Mouse (Mus musculus): Measurements from ENCODE around the gene Tnnt2.

The Tnnt2 gene

DNA sequence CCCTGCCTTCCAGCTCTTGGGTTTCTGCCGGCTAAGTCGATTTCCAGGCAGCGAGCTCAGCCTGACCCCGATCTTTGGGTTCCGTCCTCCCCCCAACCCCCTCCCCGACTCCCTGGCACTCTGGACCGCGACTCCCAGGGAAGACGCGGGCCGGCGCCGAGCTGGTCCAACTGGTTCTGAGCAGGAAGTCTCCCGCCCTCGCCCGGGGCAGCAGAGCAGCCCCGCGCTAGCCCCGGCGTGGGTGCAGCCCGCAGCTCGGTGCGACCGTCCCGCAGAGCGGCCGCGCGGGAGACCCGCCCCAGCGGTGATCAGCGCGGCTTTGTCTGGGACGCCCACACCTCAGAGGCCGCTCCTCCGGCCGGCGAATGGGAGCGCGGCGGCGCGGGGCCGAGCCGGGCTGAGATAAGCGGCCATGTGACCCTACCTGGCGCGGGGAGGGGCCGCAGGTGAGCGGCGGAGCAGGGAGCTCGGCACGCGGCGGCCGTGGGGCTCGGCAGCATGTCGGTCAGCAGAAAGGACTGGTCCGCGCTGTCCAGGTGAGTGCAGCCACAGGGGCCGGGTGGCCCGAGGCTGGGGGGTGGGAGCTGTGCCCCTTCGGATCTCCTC, 17.6 kb upstream of the Tnnt2 start, which contains the start of gene Lad1:
TSS of gene Lad1 (plus strand) at position 118 of the 606 bp plus-strand sequence.
- peak; percentile 14 to 34 for DNase-seq

DNA sequence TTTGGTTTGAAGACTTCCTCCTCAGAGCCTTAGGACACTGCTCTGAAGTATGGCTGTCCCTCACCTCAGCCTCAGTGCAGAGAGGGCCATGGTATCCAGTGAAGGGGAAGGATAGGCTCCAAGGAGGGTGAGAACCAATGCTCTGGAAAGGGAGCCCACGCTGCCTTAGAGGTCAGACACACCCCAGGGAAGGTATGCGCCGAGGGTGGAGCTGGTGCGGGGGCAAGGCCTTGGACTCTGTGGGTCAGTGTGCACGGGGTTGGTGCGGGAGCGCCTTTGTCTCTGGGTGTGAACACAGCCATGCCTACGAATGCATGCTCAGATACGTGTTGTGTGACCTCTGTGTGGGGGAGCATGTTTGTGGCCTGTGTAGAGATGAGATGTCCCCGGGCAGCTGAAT, 16.1 kb upstream of the Tnnt2 start:
- DNase-seq, result no peak

DNA sequence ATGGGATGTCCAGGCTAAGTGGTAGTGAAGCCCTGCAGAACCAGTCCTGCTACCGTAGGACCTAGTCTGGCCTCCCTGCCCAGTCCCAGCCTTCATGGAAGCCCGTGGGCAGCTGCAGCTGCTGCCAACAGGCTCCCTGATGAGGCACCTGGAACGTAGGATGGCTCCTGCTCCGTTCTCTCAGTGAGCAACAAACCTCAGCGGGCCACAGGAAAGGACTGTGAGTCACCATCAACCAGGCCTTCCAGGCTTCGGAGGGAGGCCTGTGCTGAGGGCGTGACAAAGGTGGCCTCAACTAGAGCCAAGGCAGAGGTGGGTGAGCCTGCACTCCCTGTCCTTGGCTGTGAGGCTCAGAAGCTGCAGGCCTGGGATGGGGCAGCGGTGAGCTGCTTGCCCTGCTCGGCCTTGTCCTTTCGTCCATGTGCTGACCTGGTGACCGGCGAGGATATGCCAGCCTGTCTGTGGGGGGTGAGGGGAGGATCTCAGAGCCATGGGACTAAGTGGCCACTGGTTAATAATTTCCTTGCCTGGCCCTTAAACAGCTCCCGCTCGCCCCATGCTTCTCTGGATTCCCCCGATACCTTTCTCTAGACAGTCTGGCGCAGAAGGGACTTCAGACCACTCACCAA, 15.3 kb upstream of the Tnnt2 start:
- DNase-seq, result no peak

DNA sequence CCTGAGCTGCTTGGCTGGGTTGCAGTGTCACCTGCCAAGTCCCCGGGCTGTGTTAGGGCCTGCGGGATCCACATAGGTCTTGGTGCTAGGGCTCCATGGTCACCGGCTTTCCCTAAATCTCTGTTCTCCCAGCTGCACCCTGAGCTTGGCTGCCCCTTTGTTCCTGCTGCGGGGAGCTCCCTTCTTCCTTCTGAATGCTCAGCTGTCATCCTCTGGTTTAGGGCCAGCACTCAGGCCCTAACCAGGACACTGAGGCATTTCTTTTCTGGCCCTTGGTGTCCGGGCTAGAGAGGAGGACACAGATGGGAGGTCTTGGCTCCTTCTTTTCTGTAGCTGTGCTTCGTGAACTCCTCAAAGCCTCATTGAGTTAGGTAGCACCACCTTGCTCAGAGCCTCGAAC, 14.4 kb upstream of the Tnnt2 start:
- DNase-seq, result no peak

DNA sequence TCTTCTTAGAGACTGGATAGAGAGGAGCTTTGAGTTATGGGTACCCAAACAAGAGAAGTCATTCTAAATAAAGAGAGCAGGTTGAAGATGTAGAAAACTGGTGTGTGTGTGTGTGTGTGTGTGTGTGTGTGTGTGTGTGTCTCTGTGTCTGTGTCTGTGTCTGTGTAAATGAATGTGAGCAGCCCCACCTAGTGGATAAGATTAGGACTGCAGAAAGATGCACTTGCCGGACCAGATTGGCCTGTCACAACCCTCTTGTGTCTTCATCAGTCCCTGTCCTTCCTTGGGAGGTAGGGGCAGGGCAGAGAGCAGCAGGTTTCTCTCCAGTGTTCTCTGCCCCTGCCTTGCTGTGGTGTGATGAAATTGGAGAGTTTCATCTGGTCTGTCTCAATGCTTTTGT, 7.2 kb upstream of the Tnnt2 start:
- peak in 1 of 2 experiments; percentile 11 for DNase-seq

DNA sequence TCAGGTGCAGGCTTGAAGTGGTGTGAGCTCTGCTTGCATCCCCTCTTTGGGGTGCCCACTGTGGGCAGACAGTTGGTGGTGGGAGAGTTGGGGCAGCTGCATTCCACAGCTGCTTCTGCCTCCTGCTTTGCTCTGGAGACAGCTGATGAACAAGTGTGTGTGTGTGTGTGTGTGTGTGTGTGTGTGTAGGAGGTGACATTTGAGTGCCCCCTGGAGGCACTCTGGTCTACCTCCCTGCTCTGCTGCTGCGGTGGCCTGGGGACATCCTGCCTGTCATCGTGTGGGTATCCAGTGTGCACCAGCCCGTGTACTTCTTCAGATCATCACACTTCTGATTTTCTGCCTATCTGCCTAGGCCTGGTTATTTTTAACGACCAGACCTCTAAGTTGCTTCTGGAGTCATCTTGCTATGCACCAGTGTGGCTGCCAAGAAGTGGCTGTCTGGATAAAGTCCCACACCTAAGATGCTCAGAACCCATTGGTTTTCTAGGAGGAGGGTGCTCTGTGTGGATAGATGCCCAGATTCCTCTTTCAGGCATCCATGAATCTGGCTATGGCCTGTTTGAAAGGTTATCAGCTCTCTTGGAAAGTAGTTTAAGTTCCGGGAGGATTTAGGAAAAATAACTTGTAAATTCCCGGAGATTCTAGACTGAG, 1.8 kb upstream of the Tnnt2 start:
- no peak for DNase-seq

DNA sequence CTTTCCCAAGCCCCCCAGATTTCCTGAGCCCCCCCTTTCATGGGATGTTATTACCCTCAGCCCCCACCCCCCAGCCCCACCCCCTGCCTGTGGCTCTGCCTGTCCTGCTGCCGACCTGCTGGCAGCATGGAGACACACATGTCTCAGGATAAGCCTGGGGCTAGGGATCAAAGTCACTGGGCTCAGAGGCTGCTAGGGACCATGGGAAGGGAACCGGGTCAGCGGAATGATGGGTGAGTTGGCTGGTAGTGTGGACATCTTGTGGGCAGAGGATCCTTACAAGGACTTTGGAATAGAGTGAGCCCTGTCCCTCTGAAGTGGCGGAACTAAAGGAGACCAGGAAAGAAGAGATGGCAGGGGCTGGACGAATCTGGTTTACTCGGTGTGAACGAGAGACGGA, 1.2 kb upstream of the Tnnt2 start:
- DNase-seq, result no peak

DNA sequence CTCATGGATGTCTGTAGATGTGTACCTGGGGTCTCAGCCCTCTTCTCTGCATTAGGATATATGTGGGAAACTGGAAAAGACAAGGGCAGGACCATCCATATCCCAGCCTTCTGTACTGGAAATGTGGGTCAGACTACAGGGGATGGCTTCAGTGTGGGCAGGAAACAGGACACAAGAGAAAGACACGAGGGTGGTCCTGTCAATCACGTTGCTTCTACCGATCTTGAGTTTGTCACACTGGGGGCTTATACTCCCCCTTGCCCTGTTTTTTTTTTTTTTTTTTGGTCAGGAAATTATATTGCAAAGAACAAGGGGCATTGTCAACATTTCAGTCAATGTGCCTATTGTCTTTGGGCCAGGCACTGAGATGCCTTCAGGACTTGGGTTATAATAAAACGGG, 2.5 kb downstream of the Tnnt2 start:
- DNase-seq, result no peak

DNA sequence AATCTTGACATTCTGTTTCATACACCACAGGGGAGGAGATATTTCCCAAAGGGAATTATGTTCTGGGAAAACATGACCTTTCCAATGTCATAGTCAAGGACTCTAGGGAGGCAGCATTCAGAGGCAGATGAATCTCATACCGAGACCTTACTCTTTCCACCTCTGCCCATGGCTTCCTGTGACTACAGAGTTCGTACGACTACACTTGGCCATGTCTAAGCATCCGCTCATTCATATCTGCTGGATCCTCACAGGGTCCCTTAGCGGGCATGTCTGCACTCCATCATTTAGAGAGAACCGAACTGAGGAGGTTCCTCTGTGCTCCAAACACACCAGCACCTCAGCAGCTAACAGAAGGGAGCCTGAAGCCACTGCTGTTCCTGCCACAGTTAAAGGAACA, 2.9 kb downstream of the Tnnt2 start:
- DNase-seq, result no peak

DNA sequence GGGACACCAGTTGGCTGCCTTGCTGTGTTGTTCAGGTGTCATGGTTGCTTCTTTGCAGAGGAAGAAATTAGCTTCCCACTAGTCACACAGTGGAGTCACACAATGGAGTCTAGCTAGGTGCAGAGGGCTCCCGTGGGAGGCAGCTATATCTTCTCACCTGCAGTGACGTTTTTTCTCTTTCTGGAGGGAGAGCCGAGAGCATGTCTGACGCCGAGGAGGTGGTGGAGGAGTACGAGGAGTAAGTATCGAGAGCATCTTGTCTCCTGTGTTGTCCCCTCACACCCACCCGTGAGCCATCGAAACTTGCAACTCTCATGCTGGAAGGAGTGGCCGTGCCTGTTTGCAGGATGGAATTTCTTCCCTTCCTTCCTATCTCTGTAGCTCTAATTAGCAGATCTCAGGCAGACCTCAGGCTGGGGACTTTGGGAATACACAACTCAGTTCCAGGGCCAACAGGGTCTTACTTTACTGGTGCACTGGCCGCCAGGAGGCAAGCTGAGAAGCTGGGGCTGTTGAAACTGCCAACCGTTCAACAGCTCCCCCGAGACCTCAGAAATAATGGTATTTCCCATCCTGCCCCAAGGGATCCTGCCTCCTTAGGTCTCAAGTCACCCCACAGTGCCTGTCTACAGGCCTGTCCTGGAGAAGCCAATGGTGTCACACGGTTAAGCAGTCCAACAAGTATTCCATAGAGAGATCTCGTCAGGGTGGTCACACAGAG, 4.7 kb downstream of the Tnnt2 start:
- DNase-seq, result no peak

DNA sequence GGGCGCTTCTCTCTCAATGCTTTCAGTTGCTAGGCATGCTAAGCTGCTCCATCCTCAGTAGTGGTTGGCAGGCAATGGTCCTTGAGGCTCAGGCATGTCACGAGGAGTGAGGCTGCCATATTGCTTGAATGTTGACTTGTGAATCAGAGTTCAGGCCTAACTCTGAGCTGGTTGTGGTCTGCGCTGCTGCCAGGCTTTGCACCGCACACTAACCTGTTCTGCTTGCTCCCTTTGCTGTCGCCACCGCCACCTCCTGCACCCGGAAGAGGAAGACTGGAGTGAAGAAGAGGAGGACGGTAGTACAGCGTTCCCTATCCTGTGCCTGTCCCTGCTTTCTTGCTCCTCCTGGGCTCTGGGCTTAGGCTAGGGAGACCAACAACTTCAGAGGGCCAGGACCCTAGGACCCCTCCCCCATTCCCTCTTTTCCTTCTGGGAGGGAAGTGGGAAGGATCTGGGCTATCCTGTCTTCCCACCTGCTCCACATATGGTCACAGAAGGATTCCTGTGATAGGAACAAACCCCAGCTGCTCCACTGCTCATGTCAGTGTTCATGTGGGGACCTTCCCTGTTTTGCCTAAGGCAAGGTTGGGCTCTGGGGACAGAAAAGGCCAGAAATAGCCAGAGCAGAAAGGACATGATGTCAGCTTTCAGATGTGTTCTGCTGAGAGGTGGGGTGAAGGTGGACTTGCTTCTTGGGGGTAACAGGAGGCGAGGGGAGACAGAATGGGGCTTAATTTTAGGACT, 7.5 kb downstream of the Tnnt2 start:
- DNase-seq, result no peak

DNA sequence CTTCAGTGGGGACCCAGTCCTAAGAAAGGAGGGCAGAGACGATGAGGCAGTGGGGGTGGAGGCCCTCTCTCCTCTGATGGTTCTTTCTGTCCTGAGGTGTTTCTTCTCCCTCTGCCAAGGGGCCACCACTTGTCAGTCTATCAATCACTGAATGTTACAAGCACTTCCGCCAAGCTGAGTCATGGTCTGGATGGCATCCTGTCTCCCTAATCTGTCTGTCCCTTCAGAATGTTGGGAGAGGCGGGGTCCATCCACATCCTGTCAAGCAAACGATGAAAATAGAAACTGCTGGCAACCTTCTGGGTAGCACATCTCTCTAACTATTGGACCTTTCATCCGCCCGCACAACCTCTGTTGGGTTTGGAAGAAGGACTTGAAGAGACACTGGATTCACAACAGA, 8.3 kb downstream of the Tnnt2 start:
- no peak for DNase-seq

DNA sequence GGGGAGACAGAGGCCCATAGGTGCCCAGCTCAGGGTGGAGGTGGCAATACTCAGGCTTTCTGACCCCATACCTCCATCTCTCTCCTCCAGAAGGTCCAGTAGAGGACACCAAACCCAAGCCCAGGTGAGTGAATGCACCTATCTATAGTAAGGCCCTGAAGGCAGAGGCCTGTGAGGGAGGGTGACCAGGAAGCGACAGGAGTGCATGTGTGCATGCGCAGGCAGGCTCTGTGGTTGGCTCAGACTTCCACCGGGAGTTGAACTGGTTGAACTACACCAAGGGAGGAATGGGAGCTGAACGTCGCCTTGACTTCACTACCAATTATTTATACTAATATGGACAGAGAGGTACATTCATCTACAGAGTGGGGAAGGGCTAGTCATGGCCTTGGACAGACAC, 10.5 kb downstream of the Tnnt2 start:
- no peak for DNase-seq

DNA sequence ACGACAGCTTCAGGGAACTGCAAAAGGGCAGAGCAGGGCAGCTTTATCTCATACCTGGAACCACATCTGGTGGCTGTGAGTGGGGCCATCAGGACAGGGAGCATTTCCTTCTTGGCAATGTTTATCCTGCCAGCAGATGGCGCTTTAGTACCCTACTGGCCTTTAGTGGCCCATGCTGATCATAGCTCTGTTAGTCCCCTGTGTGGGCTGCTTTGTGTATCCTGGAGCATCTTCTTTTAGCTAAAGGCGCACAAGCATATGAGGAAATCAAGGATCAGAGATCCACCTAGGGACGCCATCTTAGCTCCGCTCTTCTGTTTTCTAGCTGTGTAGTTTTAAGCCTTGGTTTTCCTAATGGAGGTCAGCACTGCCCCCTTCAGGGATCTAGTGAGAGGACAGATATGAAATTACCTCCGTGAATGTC, 11.0 kb downstream of the Tnnt2 start:
- peak in 1 of 2 experiments; percentile 10 for DNase-seq

DNA sequence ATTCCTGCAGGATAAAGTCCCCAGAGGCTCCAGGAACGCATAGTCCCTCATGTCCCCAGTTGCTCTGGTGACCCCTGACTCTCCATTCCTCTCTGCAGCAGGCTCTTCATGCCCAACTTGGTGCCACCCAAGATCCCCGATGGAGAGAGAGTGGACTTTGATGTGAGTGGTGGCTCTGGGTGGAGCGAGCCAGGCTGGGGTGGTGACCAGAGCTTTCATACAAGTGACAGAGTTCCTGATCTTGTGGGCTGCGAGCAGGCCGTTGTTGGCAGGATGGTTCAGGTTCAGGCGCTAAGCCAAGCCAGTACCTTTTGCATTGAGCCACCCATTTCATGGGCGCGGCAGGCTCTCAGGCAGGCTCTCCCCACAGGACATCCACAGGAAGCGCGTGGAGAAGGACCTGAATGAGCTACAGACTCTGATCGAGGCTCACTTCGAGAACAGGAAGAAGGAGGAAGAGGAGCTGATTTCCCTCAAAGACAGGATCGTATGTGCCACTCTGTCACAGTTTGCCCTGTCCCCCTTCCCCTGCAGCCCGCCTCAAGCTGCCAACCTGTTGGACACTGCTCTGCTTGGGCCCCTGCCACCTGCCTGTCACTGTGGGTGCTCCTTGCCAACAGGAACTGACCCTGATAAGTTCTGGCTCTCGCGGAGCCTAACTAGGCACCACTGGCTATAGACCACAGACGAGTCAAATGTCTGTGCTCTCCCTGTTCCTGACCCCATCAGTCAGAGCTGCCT, 11.6 kb downstream of the Tnnt2 start:
- DNase-seq, result no peak

DNA sequence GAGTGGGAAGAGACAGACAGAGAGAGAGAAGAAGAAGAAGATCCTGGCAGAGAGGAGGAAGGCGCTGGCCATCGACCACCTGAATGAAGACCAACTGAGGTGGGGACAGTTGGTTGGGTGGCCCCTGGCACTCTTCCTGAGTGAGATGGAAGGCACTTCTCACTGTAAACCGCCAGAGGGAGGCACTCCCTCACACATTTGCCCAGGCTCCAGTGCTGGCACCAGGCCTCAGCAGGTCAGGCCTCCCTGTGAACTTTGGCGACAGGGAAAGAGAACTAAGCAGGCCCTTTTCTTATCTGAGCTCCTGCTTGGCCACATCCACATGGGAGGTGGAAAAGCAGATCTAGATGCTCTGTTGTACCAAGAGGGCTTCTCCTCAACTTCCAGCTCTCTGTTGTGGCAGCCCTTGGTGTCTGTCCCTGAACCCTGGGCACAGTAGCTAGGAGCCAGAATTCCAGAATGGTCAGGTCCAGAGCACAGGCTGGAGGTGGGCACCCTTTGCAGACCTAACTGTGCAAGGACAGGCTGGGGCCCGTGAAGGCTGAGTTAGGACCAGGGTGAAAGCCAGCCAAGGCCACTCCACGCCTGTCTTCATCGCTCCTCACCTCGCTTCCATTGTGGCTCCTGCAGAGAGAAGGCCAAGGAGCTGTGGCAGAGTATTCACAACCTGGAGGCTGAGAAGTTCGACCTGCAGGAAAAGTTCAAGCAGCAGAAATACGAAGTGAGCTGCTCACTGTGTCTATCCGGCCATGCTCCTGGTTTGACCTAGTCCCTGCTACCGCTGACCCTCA, 14.8 kb downstream of the Tnnt2 start:
- DNase-seq, result no peak

DNA sequence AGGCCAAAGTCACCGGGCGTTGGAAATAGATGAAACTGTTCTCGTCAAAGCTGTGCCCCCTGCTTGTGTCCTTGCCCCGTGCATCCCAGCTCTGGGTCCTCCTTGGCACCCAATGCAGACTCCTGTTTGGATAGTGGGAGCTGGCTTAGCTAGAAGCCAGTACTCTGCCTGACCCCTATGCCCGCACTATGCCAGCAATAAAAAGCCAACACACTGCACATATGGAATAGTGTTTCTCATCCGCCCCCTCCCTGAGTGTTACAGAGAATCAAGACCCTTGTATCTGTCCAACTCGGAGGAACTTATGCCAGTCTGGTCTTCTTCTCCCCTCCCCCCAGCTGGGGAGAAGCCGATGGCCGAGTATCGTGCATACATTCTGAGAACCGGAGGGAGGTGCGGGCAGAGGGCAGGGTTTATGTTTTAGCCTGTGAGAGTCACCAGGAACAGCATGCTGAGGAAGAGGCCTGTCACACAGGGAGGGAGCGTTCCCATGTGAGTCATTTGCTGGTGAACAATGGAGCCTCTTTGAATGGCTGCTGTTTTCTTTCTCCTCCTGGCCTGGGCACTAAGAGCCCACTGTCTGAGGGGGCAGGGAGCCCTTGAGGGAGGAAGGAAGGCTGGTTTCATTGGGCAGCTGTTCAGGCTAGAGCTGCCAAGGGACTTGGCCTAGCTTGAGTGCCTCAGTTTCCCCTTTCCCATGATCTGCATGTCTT, 16.0 kb downstream of the Tnnt2 start:
- no peak for DNase-seq

DNA sequence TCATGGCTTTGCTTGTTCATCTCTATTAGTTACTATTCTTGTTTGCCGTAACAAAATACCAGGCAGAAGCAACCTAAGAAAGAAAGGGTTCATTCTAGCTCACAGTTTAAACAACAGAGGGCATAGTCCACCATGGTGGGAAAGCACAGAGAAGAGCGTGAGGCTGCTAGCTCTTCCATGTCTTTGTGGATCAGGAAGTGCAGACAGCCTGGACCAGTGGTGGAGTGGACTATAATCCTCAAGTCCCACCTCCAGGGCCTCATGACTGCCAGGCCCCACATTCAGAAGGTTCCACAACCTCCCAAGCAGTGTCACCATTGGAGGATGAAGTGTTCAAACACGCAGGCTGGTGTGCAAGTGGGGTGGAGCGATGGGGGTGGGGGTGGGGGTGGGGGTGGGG, 17.0 kb downstream of the Tnnt2 start:
- DNase-seq, result no peak

DNA sequence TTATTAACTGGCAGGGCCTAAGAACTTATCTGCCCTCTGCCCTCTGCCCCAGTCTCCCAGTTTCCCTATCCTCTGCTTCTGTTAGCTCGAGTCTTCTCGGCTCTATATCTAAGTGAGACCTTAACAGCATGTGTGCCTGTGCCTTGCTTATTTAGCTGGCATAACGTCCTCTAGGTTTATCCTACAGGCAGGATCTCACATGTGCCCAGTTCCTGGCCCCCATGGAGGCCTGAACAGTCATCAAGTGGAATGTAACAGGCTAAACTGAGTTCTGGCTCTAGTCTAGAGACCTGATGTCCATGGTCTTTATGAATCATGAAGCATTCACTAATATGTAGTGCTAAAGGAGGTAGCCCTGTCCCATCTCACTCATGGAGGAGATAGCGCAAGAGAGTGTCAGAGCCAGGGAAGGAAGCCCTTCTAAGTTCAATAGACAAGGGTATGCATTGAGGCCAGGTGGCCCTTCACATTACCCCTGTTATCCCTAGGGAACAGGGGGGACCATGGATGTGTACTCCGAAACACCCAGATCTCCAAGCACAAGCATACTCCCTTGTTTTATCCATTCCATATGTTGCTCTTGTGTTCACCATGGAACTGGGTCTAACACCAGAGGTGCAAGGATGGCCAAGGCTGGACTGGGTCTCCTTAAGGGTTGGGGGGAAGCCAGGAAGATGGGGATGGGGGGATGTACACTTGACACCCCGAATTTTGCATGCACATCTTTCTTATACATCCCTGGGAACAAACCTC, 18.6 kb downstream of the Tnnt2 start:
- DNase-seq, result no peak

DNA sequence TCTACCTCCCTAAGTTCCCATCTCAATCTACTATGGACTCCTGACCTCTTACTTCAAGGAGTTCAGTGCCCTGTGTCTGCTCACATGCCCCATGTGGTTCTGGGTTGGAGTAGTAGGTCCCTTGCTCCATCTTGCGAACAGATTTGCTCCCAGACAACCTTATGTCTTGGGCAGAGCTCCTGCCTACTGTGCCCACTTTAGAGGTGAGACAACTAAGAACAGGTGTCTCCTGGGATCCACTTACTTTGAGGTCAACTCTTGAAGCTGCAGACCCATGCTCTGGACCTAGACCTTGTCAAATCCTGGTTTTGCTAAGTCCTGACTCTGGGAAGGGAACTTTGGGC, 19.2 kb downstream of the Tnnt2 start:
- no peak for DNase-seq
